ENCODE assay signal across 8 mouse cellular contexts in genomic region chr19:5823266-5823839, GRCm38 (mm10). TPM values are rescaled to one million over a fixed set of nuclear protein-coding genes. Genes with fewer than 3 reads are reported as not detected.
DNase-seq lines count a peak whose midpoint lies in the region; ATAC-seq and TF ChIP-seq lines count a peak whose summit lies in the region.

No protein-coding gene starts in this region.

- H3K27ac ChIP-seq in testis, adult 2 months (ENCODE audit: control insufficient read depth, insufficient read depth, low read depth, low read length), result peak overlapping the region; percentile 9
- peak overlapping the region; percentile 13; the same call in 1 of the 2 replicates for H3K27ac ChIP-seq in embryonic facial prominence, embryonic 15.5 days (replicated peaks)

- no peak for ATAC-seq in embryonic facial prominence, embryonic 15.5 days (ENCODE audit: insufficient number of reproducible peaks, low FRiP score, low TSS enrichment, low read depth)

- no peak overlapping the region for H3K4me2 ChIP-seq in embryonic facial prominence, embryonic 15.5 days (replicated peaks)

- H3K36me3 ChIP-seq in testis, adult 2 months (ENCODE audit: control insufficient read depth, insufficient read depth, low read length), result no peaks in the 10 kb centered on the region; the same call in 1 of the 2 replicates
- no peaks in the 10 kb centered on the region for H3K36me3 ChIP-seq in embryonic facial prominence, embryonic 15.5 days
- peaks cover 89% of the 10 kb centered on the region for H3K36me3 ChIP-seq in megakaryocyte, embryonic 14.5 days (replicated peaks; ENCODE audit: low read length)

- H3K4me1 ChIP-seq in testis, adult 2 months (ENCODE audit: control insufficient read depth, insufficient read depth, low read length), result peaks cover 32% of the 10 kb centered on the region
- H3K4me1 ChIP-seq in embryonic facial prominence, embryonic 15.5 days, result peaks cover 40% of the 10 kb centered on the region
- peaks cover 71% of the 10 kb centered on the region for H3K4me1 ChIP-seq in megakaryocyte, embryonic 14.5 days

- TF ChIP-seq POLR2A in testis, adult 2 months (IDR thresholded peaks at IDR 0.05; ENCODE audit: control insufficient read depth, low read depth, low read length), result no peak

- no peak overlapping the region for H3K9ac ChIP-seq in embryonic facial prominence, embryonic 15.5 days

- H3K27me3 ChIP-seq in testis, adult 2 months (ENCODE audit: control insufficient read depth, insufficient read depth, low read length), result no peaks in the 10 kb centered on the region
- no peaks in the 10 kb centered on the region for H3K27me3 ChIP-seq in embryonic facial prominence, embryonic 15.5 days
- no peaks in the 10 kb centered on the region for H3K27me3 ChIP-seq in megakaryocyte, embryonic 14.5 days (replicated peaks)

- H3K4me3 ChIP-seq in testis, adult 2 months (ENCODE audit: control insufficient read depth, low read depth, low read length), result no peak overlapping the region
- no peak overlapping the region for H3K4me3 ChIP-seq in embryonic facial prominence, embryonic 15.5 days (replicated peaks)
- H3K4me3 ChIP-seq in megakaryocyte, embryonic 14.5 days (replicated peaks), result peak overlapping the region; percentile 56

- 30% methylated on average over 9 of the region's 9 CpGs for WGBS in embryonic facial prominence, embryonic 15.5 days

- TF ChIP-seq CTCF in testis, adult 2 months (IDR thresholded peaks at IDR 0.05; ENCODE audit: control insufficient read depth, insufficient read depth, insufficient replicate concordance, low read depth, low read length), result no peak

- no peaks in the 10 kb centered on the region for H3K9me3 ChIP-seq in embryonic facial prominence, embryonic 15.5 days (replicated peaks)
- no peaks in the 10 kb centered on the region for H3K9me3 ChIP-seq in megakaryocyte, embryonic 14.5 days

- no peak for DNase-seq in testis, postnatal 10 days (ENCODE audit: low spot score)
- peak; percentile 46 for DNase-seq in hindlimb bud, embryonic 11.5 days (ENCODE audit: extremely low spot score, low read depth, low spot score)
- peak; percentile 80 for DNase-seq in thymus, postnatal 25 days
- no peak for DNase-seq in right cerebral cortex, postnatal 14 days
- no peak for DNase-seq in left cerebral cortex, adult 11 months (ENCODE audit: low spot score)

RNA-seq across cellular contexts. Expression of gene Frmd8, which starts 51.7 kb away (rescaled TPM):
- 25.3 and 28.1 TPM in 2 replicates for polyA plus RNA-seq in testis, adult 2 months (2012; rRNA removed)
- polyA plus RNA-seq in embryonic facial prominence, embryonic 15.5 days (2015; fragmentation: Nextera tagmentation; extraction: Ambion mirVana), result 32.5 and 37.4 TPM in 2 replicates
- 28.5 and 57.6 TPM in 2 replicates for polyA plus RNA-seq in megakaryocyte, embryonic 14.5 days (2012; ENCODE audit: insufficient read depth, low replicate concordance)

RNA-seq across cellular contexts. Expression of gene Scyl1, which starts 52.1 kb away (rescaled TPM):
- 43.1 and 46.7 TPM in 2 replicates for polyA plus RNA-seq in testis, adult 2 months (2012; rRNA removed)
- polyA plus RNA-seq in embryonic facial prominence, embryonic 15.5 days (2015; fragmentation: Nextera tagmentation; extraction: Ambion mirVana), result 81.4 and 81.8 TPM in 2 replicates
- 30.0 and 71.8 TPM in 2 replicates for polyA plus RNA-seq in megakaryocyte, embryonic 14.5 days (2012; ENCODE audit: insufficient read depth, low replicate concordance)

RNA-seq across cellular contexts. Expression of gene Slc25a45, which starts 54.3 kb away (rescaled TPM):
- 20.1 and 26.1 TPM in 2 replicates for polyA plus RNA-seq in testis, adult 2 months (2012; rRNA removed)
- 5.9 and 7.5 TPM in 2 replicates for polyA plus RNA-seq in embryonic facial prominence, embryonic 15.5 days (2015; fragmentation: Nextera tagmentation; extraction: Ambion mirVana)
- 3.6 and 6.9 TPM in 2 replicates for polyA plus RNA-seq in megakaryocyte, embryonic 14.5 days (2012; ENCODE audit: insufficient read depth, low replicate concordance)

Comparison
In these comparisons a context has a peak if more than half of its experiments do, and no peak if none do; other contexts are left out.
1. DNase-seq: peak in hindlimb bud, embryonic 11.5 days (single experiment) and thymus, postnatal 25 days (single experiment); none in testis, postnatal 10 days (single experiment), right cerebral cortex, postnatal 14 days (single experiment) and left cerebral cortex, adult 11 months (single experiment).